Mouse (Mus musculus) kidney, embryonic 14.5 days (tissue): ENCODE measurements around the gene Slc2a3. TPM values are rescaled to one million over a fixed set of nuclear protein-coding genes. Genes with fewer than 3 reads are reported as not detected.
"Not testable (repeated sequence)": the region's sequence is repeated elsewhere in the genome, so short reads cannot be mapped to it uniquely, and the experiment has no call there.

Experiments used
- ATAC-seq: fragments of 200-750 bp; cut with Nextera tagmentation; 2 replicates; pipeline ENCODE4 v1.8.0; 2017; ENCODE audit warnings: moderate number of reproducible peaks, mild to moderate bottlenecking, moderate TSS enrichment, moderate library complexity; ENCODE audit not compliant: low FRiP score, low TSS enrichment
- H3K27ac ChIP-seq: fragments of 300-500 bp; sonication (generic); 2 replicates; pipeline ENCODE4 v1.5.1; 2014; ENCODE audit warnings: low read depth, mild to moderate bottlenecking, low read length, moderate library complexity, mixed read lengths
- H3K27me3 ChIP-seq: fragments of 300-500 bp; sonication (generic); 2 replicates; pipeline ENCODE4 v1.6.1; 2014; ENCODE audit warnings: mild to moderate bottlenecking, low read length; ENCODE audit not compliant: control insufficient read depth, insufficient read depth
- H3K36me3 ChIP-seq: fragments of 300-500 bp; sonication (generic); 2 replicates; pipeline ENCODE4 v1.6.1; 2014; ENCODE audit warnings: low read length, mixed read lengths; ENCODE audit not compliant: control insufficient read depth, insufficient read depth
- H3K4me1 ChIP-seq: fragments of 300-500 bp; sonication (generic); 2 replicates; pipeline ENCODE4 v1.6.1; 2014; ENCODE audit warnings: low read length, mixed read lengths; ENCODE audit not compliant: control insufficient read depth, insufficient read depth
- H3K4me2 ChIP-seq: fragments of 300-500 bp; sonication (generic); replicated peaks from 2 replicates; pipeline ENCODE4 v1.6.1; 2014; ENCODE audit warnings: low read depth, mild to moderate bottlenecking, low read length
- H3K4me3 ChIP-seq: fragments of 300-500 bp; sonication (generic); 2 replicates; pipeline ENCODE4 v1.5.1; 2014; ENCODE audit warnings: mild to moderate bottlenecking, low read length
- H3K9ac ChIP-seq: fragments of 300-500 bp; sonication (generic); 2 replicates; pipeline ENCODE4 v1.6.1; 2014; ENCODE audit warnings: low read depth, mild to moderate bottlenecking, low read length, moderate library complexity
- H3K9me3 ChIP-seq: fragments of 300-500 bp; sonication (generic); 2 replicates; pipeline ENCODE4 v1.6.1; 2016; ENCODE audit warnings: low read length; ENCODE audit not compliant: control insufficient read depth
- WGBS: fragments of 180-500 bp; shearing (Covaris S2); extraction: QIAGEN DNeasy Blood & Tissue Kit; methylation state at CpG from one replicate; pipeline ENCODE4 v1.1.7; 2014; 5-methylcytosine and 5-hydroxymethylcytosine counted together
- polyA plus RNA-seq: library from polyadenylated mRNA; unstranded; fragments of >200 nt; fragmentation: Nextera tagmentation; extraction: Ambion mirVana; gene quantifications from 2 replicates; pipeline ENCODE4 v1.2.1, GENCODE M21; 2014

Slc2a3 gene
- polyA plus RNA-seq, 1 experiment from 2014 or later, result 5.8 TPM

- H3K27me3 ChIP-seq, result no peaks in the 10 kb centered on the region
- H3K9me3 ChIP-seq, result no peaks in the 10 kb centered on the region
- no peak within 1 kb of the TSS for H3K27ac ChIP-seq
- no peak within 1 kb of the TSS for H3K9ac ChIP-seq
- H3K4me2 ChIP-seq, result no peak within 1 kb of the TSS
- H3K4me1 ChIP-seq, result 0 out of 2 replicates have a peak, but pooled peaks cover 5% of the 10 kb centered on the region
- 9% methylated on average over 12 of the region's 12 CpGs for WGBS
- no peaks in the 10 kb centered on the region for H3K36me3 ChIP-seq
- H3K4me3 ChIP-seq, result no peak within 1 kb of the TSS
- no peak for ATAC-seq
Observed at GRCm38 (mm10) chr6:122707036-122707800, 94.2 kb downstream of the Slc2a3 start, which contains the start of gene Nanog. Nanog (plus strand) TSS chr6:122707489.

DNA sequence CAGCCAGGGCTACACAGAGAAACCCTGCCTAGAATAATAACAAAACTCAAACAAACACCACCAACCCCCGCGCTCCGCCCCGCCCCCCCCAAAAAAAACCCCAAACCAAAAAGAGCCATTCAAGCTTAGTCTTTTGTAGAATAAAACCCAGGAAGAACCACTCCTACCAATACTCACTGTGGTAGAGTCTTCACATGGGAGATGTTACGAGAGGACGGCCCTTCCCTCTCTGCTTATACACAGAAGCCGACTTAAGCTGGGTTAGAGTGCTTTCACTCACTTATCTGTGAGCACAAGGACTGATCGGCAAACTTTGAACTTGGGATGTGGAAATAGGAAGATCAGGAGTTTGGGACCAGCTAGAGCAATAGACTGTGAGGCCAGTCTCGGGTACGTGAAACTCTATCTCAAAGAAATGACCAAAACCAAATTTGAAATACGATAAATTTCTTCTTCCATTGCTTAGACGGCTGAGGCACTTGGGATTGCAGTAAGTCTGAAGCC is 95.1 kb downstream of the Slc2a3 start:
- ATAC-seq, result no peak
- Histone ChIP-seq H3K9ac (no peak overlapping the region), H3K27ac (no peak overlapping the region), H3K27me3 (no peaks in the 10 kb centered on the region), H3K4me2 (no peak overlapping the region), H3K9me3 (no peaks in the 10 kb centered on the region), H3K4me1 (0 out of 2 replicates have a peak, but pooled peaks cover 5% of the 10 kb centered on the region), H3K36me3 (no peaks in the 10 kb centered on the region), H3K4me3 (no peak overlapping the region)
- 69% methylated on average over 12 of the region's 12 CpGs for WGBS

DNA sequence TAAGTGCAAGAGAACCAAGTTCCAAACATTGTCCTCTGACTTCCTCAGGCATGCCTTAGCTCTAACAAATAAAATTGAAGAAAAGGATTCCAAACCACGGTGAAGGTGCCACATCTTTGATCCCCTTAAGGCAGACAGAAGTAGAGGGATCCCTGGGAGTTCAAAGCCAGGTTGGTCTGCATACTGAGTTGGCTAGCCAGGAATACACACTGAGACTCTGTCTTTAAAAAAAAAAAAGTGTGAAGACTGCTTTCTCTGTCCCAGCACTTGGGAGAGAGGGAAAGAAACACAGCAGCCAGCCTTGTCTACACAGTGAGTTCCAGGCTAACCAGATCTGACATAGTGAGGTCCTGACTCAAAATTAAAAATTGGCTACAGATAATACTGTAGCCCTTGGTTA is 97.7 kb downstream of the Slc2a3 start:
- H3K4me1 ChIP-seq, result 0 out of 2 replicates have a peak, but pooled peaks cover 5% of the 10 kb centered on the region
- 10% methylated on average over 1 of the region's 1 CpGs for WGBS
- H3K27me3 ChIP-seq, result no peaks in the 10 kb centered on the region
- no peaks in the 10 kb centered on the region for H3K36me3 ChIP-seq
- H3K27ac ChIP-seq, result no peak overlapping the region
- H3K4me3 ChIP-seq, result no peak overlapping the region
- H3K9ac ChIP-seq, result no peak overlapping the region
- no peak overlapping the region for H3K4me2 ChIP-seq
- no peak for ATAC-seq
- no peaks in the 10 kb centered on the region for H3K9me3 ChIP-seq

DNA sequence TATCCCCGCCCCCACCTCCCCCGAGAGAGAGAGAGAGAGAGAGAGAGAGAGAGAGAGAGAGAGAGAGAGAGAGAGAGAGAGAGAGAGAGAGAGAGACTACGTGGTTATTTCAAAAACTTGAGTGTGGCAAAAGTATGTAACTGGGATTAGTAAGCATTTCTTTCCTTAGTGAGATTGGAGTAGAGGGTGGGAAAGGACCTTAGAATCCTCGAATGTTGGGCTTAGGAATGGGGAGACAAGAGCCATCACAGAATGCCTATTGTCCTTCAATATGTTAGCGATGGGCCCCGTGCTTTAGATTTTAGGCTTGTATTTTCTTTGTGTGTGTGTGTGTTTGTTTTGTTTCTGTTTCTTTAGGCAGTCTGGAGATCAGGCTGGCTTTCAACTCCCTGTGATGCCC is 98.2 kb downstream of the Slc2a3 start:
- ATAC-seq, result no peak
- Histone ChIP-seq H3K9ac (no peak overlapping the region), H3K27me3 (no peaks in the 10 kb centered on the region), H3K4me1 (0 out of 2 replicates have a peak, but pooled peaks cover 5% of the 10 kb centered on the region), H3K4me2 (no peak overlapping the region; the same call in 1 of the 2 replicates), H3K27ac (no peak overlapping the region), H3K4me3 (no peak overlapping the region), H3K9me3 (no peaks in the 10 kb centered on the region), H3K36me3 (no peaks in the 10 kb centered on the region)
- WGBS, result 18% methylated on average over 6 of the region's 6 CpGs

DNA sequence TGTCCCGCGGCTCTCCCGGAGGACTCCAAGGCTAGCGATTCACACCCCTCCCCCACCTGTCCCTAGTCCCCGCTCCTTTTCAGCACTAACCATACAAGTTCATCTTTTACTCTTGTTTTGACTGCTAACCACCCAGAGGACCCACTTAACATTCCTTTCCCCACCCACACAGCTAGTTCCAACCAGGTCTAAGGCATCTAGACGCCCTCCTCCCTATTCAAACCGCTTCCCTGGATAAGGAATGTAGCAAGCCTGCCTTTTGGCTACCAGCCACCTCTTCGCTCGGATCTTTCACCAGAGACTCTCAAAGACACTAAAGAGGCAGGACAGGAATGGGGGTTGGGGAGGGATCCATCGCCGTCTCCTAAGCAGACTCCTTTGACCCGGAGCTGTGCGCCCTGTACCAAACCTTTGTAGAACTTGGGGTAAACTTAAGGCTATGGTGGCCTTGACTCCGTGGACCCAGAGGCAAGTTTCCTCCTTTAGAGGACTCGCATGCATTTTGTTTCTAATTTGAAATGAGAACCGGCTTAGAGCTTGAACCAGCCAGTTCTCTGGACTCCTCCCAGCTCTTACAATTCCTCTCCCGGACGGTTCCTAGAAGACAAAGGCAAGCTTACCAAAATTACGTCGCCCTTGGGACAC is 98.8 kb downstream of the Slc2a3 start:
- ATAC-seq, result peak; percentile 92
- Histone ChIP-seq H3K4me3 (peak overlapping the region; percentile 25; the same call in 1 of the 2 replicates), H3K27me3 (no peaks in the 10 kb centered on the region), H3K27ac (peak overlapping the region; percentile 67; the same call in 1 of the 2 replicates), H3K9ac (no peak overlapping the region; the same call in 1 of the 2 replicates), H3K36me3 (no peaks in the 10 kb centered on the region), H3K4me1 (0 out of 2 replicates have a peak, but pooled peaks cover 5% of the 10 kb centered on the region), H3K4me2 (peak overlapping the region; percentile 41), H3K9me3 (no peaks in the 10 kb centered on the region)
- 4% methylated on average over 20 of the region's 20 CpGs for WGBS

DNA sequence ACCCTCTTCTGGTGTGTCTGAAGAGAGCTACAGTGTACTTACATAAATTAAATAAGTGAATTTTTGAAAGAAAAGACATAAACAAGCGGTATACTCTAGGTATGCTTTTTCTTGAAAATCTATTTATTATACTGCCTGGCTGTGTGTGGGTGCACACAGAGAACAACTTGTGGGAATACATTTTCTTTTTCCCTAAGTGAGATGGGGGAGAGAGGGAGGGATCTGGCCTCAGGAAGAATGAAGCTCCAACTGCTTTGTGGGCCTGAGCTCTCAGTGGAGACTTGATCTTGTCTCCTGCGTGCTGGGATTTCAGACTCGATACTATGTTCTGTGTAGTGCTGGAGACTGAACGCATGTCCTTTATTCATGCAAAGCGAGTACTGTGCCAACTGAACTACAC is 99.6 kb downstream of the Slc2a3 start:
- Histone ChIP-seq H3K9me3 (no peaks in the 10 kb centered on the region), H3K27me3 (no peaks in the 10 kb centered on the region), H3K4me2 (no peak overlapping the region), H3K4me3 (no peak overlapping the region), H3K9ac (no peak overlapping the region), H3K27ac (no peak overlapping the region), H3K4me1 (0 out of 2 replicates have a peak, but pooled peaks cover 5% of the 10 kb centered on the region), H3K36me3 (no peaks in the 10 kb centered on the region)
- 81% methylated on average over 5 of the region's 5 CpGs for WGBS
- ATAC-seq, result 0 out of 2 replicates have a peak, but pooled peaks have one; percentile 18

DNA sequence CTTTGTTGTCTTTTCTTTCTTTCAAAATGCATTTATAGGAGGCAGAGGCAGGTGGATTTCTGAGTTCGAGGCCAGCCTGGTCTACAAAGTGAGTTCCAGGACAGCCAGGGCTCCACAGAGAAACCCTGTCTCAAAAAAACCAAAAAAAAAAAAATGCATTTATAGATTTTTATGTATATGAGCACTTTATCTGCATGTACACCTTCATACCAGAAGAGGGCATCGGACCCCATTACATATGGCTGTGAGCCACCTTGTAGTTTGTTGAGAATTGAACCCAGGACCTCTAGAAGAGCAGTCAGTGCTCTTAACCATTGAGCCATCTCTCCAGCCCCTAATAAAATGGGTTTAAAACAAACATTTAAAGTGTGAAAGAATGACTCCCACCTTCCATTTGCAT is 101.8 kb downstream of the Slc2a3 start:
- H3K27me3 ChIP-seq, H3K9me3 ChIP-seq, ATAC-seq, H3K27ac ChIP-seq, H3K4me2 ChIP-seq, H3K36me3 ChIP-seq, H3K4me3 ChIP-seq, H3K9ac ChIP-seq, H3K4me1 ChIP-seq: not testable (repeated sequence)
- 84% methylated on average over 2 of the region's 2 CpGs for WGBS

DNA sequence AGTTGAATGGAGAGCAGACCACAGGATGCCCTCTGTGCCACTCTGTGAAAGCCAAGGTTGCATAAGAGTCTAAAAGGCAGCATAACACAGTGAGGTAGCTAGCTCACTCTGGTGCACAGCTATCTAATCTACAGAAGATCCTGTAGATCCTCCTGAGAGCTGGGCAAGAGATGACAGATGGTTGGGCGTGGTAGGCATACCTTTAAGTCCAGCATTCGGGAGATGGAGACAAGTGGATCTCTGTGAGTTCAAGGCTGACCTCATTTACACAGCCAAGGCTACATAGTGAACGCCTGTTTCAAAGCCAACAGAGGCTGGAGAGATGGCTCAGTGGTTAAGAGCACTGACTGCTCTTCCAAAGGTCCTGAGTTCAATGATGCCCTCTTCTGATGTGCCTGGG is 106.0 kb downstream of the Slc2a3 start:
- H3K4me2 ChIP-seq, result no peak overlapping the region
- 91% methylated on average over 3 of the region's 3 CpGs for WGBS
- no peaks in the 10 kb centered on the region for H3K36me3 ChIP-seq
- no peak overlapping the region for H3K4me3 ChIP-seq
- ATAC-seq, result no peak
- H3K27me3 ChIP-seq, result no peaks in the 10 kb centered on the region
- no peaks in the 10 kb centered on the region for H3K4me1 ChIP-seq
- H3K27ac ChIP-seq, result no peak overlapping the region
- no peaks in the 10 kb centered on the region for H3K9me3 ChIP-seq
- no peak overlapping the region for H3K9ac ChIP-seq

DNA sequence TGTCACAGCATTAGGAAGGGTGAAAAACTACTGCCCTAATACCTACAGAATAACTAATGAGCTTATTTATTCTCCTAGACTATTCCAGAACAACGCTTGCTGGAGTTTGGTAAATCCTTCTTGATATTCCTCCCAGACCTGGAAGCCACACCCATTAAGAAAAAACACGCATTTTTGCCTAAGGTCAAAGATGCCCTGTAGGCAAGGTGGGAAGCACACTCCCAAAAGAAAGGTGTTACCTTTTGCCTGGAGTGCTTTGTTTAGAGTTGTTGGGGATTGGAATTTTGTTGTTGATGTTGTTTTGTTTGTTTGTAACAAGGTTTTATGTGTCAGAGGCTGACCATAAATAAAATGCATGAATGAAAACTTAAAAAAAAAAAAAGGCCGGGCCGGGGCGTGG is 111.4 kb downstream of the Slc2a3 start:
- Histone ChIP-seq H3K9ac (no peak overlapping the region), H3K4me2 (no peak overlapping the region), H3K9me3 (no peaks in the 10 kb centered on the region), H3K4me3 (no peak overlapping the region), H3K36me3 (no peaks in the 10 kb centered on the region), H3K27ac (no peak overlapping the region), H3K27me3 (no peaks in the 10 kb centered on the region), H3K4me1 (no peaks in the 10 kb centered on the region)
- no peak for ATAC-seq
- 86% methylated on average over 5 of the region's 5 CpGs for WGBS
